Mouse (Mus musculus) heart, embryonic 10.5 days (tissue): ENCODE measurements around the gene Nup85. TPM values are rescaled to one million over a fixed set of nuclear protein-coding genes. Genes with fewer than 3 reads are reported as not detected.
A peak's percentile ranks its signal among the peaks of the same experiment; 100 is the strongest.

Source experiments
- DNase-seq: peaks from one replicate; pipeline ENCODE4 v3.0.0-alpha.2; 2017; ENCODE audit warnings: low spot score
- H3K27ac ChIP-seq: fragments of 300-500 bp; sonication (generic); 2 replicates; pipeline ENCODE4 v1.5.1; 2016; ENCODE audit warnings: mild to moderate bottlenecking
- H3K27me3 ChIP-seq: fragments of 300-500 bp; sonication (generic); 2 replicates; pipeline ENCODE4 v1.6.1; 2016; ENCODE audit warnings: mild to moderate bottlenecking; ENCODE audit not compliant: poor library complexity, insufficient read depth, severe bottlenecking
- H3K36me3 ChIP-seq: fragments of 300-500 bp; sonication (generic); 2 replicates; pipeline ENCODE4 v1.6.1; 2016; ENCODE audit warnings: mild to moderate bottlenecking, moderate library complexity
- H3K4me1 ChIP-seq: fragments of 300-500 bp; sonication (generic); 2 replicates; pipeline ENCODE4 v1.6.1; 2016; ENCODE audit warnings: mild to moderate bottlenecking
- H3K4me3 ChIP-seq: fragments of 300-500 bp; sonication (generic); 2 replicates; pipeline ENCODE4 v1.5.1; 2016; ENCODE audit warnings: mild to moderate bottlenecking, moderate library complexity
- H3K9me3 ChIP-seq: fragments of 300-500 bp; sonication (generic); 2 replicates; pipeline ENCODE4 v1.6.1; 2016; ENCODE audit warnings: mild to moderate bottlenecking, moderate library complexity
- WGBS: fragments of 180-500 bp; shearing (Covaris S2); methylation state at CpG from one replicate; pipeline ENCODE4 v1.1.7; 2016; 5-methylcytosine and 5-hydroxymethylcytosine counted together
- polyA plus RNA-seq: library from polyadenylated mRNA; unstranded; fragments of >200 nt; fragmentation: Nextera tagmentation; extraction: Ambion mirVana; gene quantifications from 2 replicates; pipeline ENCODE4 v1.2.1, GENCODE M21; 2016

Gene Nup85
- polyA plus RNA-seq, 1 experiment from 2014 or later = 208 TPM

DNA sequence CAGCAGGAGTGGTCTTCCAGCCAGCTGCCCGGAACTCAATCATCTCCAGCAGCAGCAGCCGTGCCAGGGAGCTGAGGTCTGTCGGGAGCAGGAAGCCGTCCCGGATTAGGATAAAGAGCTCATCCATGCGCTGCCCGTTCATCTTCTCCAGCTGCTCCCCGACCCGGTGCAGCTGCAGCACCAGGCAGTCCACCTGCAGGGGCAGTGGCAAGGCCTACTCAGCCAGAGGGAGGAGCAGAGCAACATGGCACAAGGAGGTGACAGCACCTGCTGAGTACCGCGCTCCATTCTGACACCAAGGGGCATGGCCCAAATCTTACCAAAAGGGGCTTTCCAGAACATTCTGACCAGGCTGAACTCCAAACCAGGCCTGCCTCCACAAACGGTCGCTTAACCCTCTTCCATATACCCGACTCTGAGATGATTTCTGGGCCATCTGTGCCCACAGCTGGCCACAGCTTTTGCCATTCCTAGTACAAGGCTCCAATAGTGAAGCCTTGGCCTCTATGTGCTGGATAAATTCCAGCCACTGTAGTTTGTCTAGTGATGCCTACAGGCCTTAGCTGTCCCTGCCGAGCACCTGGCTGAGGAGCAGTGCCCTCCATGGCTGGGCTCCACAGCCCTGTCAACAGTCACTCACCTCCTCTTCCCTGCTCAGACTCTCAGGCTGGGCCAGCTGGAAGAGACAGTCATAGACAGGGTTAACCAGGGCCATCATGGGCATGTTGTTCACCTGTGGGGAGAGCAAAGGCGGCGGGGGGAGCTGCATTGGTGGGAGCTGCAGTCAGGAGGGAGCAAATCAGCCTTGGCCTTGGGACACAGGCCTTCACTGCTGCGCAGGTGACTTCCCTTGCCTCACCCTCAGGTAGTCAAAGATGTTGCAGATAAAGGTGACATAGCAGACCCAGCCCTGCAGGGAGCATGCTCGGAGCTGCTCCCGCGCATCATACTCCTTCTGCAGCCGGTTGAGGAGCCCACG, 44.5 kb downstream of the Nup85 start:
- no peak overlapping the region for H3K4me3 ChIP-seq
- peaks cover 26% of the 10 kb centered on the region for H3K4me1 ChIP-seq
- 79% methylated on average over 23 of the region's 23 CpGs for WGBS
- no peak for DNase-seq
- peaks cover 46% of the 10 kb centered on the region for H3K36me3 ChIP-seq
- no peaks in the 10 kb centered on the region for H3K9me3 ChIP-seq
- H3K27me3 ChIP-seq = no peaks in the 10 kb centered on the region
- no peak overlapping the region for H3K27ac ChIP-seq

DNA sequence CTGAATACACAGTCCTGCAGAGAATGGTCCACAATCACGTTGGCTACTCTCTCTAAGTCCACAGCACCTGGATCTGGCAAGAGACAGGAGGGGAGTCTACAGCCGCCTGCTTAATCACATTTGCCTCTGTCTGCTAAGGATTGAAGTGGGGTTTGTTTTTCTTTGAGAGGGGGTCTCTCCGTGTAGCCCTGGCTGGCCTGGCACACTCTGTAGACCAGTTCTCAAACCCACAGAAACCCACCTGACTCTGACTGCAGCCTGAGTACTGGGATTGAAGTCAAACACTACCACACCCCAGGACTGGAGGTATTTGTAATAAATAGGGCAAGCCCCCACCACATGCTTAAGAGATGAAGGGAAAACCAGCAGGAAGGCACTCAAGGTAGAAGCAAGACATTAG, 45.3 kb downstream of the Nup85 start:
- Histone ChIP-seq H3K9me3 (no peaks in the 10 kb centered on the region), H3K4me3 (no peak overlapping the region), H3K27me3 (no peaks in the 10 kb centered on the region), H3K36me3 (peaks cover 49% of the 10 kb centered on the region), H3K4me1 (peaks cover 32% of the 10 kb centered on the region), H3K27ac (no peak overlapping the region)
- no peak for DNase-seq
- 61% methylated on average over 3 of the region's 3 CpGs for WGBS

DNA sequence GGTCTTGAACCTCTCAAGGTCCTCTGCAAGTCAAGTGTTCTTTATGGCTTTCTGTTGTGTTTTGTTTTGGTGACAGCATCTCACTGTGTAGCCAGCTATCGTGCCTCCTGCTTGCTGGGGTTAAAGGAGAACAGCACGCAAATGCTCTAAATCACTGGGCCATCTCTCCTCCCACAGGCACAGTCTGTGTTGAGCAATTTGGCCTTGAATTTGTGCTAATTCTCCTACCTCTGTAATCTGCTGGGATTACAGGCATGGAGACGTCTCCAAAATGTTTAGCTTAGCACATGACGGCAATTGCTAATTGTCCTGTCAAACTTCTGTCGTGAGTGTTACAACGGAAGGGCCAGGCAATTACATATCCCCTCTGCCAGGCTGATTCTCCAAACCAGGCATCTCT, 46.9 kb downstream of the Nup85 start:
- 74% methylated on average over 6 of the region's 6 CpGs for WGBS
- Histone ChIP-seq H3K27ac (no peak overlapping the region), H3K9me3 (no peaks in the 10 kb centered on the region), H3K27me3 (no peaks in the 10 kb centered on the region), H3K4me1 (peaks cover 29% of the 10 kb centered on the region), H3K4me3 (peak overlapping the region; percentile 76; the same call in 1 of the 2 replicates), H3K36me3 (peaks cover 55% of the 10 kb centered on the region)
- no peak for DNase-seq

DNA sequence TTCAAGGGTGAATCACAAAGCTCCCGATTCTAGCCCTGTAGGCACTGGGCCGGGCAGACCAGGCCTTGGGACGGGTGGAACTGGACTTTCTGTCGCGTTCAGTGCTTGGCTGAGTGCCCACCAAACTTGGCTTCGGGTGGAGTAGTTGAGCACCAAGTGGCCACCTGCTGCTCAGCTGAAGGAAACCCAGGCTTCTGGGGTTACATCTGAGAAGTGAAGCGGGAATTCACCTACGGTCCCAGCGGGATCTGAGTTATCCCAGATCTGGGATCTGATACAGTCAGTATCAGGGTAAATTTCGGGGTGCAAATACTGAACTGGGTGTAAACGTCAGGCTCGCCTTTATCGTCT, 47.8 kb downstream of the Nup85 start:
- 3% methylated on average over 13 of the region's 13 CpGs for WGBS
- Histone ChIP-seq H3K36me3 (peaks cover 53% of the 10 kb centered on the region), H3K27me3 (no peaks in the 10 kb centered on the region), H3K4me3 (peak overlapping the region; percentile 76), H3K9me3 (no peaks in the 10 kb centered on the region), H3K27ac (peak overlapping the region; percentile 93), H3K4me1 (peaks cover 32% of the 10 kb centered on the region)
- DNase-seq = no peak

DNA sequence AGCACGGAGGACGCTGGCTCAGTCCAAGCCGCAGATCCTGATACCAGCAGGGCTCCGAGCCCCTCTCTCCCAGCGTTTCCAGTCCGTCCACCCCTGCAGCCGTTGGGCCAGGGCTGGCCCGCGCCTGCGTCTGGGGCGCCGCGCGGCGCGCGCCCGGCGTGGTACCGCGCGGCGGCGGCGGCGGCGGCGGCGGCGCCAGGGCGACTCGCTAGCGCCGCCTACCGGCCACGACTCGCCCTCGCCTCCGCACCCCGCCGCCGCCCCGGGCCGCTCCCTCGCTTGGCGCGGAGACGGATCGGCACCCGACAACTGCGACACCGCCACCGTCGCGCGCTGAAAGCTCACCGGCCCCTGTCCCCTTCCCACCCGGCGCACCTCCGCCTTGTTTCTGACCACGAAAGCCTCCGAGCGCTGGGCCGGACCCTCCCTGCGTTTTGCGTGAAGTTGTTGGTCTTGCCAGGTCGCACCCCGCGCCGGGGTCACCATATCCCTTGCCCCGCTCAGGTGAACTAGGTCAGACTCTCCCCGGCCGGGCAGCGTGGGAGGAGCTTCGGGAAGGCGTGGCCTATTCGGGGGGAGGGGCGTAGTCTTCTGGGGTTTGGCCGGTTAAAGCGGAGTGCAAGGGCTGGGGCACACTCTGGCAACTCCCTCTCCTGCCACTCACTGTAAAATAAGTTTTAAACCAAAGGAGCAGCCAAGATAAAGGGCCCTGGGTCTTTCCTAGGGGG, 48.3 kb downstream of the Nup85 start, which contains the start of gene Mif4gd:
TSS of gene Mif4gd (minus strand) at position 560 of the 728 bp plus-strand sequence.
- H3K36me3 ChIP-seq = peaks cover 52% of the 10 kb centered on the region
- H3K27me3 ChIP-seq = no peaks in the 10 kb centered on the region
- H3K27ac ChIP-seq = peak within 1 kb of the TSS; percentile 93
- WGBS = under 1% methylated on average over 65 of the region's 80 CpGs
- peak; percentile 96 for DNase-seq
- peak within 1 kb of the TSS; percentile 76 for H3K4me3 ChIP-seq
- H3K4me1 ChIP-seq = peaks cover 37% of the 10 kb centered on the region
- H3K9me3 ChIP-seq = no peaks in the 10 kb centered on the region

DNA sequence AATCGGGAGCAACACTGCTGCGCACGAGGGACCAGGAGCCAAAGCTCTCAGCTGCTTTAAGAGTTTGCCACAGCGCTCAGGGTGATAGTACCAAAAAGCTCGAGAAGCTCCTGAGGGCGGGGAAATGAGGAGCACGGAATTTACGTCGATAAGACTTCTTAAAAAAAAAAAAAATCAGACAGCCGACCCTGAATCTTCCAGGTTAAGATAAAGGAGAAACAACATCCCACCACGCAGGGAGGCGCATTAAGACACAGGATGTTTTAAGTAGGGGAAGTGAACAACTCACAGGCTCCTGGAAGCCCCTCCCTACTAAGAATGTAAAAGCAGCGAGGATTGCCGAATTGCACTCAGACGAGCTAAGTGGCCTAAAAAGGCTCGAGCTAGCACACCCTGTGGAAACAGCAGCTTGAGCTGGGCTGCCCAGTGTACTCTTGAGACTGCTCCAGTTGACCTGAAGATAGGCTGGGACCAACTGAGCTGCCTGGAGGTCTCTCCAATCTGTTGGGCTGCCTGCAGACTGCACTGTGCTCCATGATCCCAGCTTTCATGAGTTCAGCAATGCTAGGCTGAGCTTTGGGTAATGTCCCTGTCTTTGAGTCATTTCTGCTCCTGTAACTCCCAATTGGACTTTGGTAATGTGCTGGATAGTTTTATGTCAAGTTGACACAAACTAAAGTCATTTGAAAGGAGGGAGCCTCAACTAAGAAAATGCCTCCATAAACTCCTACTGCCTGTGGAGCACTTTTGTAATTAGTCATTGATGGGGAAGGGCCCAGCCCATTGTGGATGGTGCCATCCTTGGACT, 49.1 kb downstream of the Nup85 start:
- Histone ChIP-seq H3K36me3 (peaks cover 50% of the 10 kb centered on the region), H3K9me3 (no peaks in the 10 kb centered on the region), H3K27me3 (no peaks in the 10 kb centered on the region), H3K4me1 (peaks cover 38% of the 10 kb centered on the region), H3K4me3 (peak overlapping the region; percentile 76), H3K27ac (peak overlapping the region; percentile 93)
- DNase-seq = no peak
- under 1% methylated on average over 16 of the region's 16 CpGs for WGBS

DNA sequence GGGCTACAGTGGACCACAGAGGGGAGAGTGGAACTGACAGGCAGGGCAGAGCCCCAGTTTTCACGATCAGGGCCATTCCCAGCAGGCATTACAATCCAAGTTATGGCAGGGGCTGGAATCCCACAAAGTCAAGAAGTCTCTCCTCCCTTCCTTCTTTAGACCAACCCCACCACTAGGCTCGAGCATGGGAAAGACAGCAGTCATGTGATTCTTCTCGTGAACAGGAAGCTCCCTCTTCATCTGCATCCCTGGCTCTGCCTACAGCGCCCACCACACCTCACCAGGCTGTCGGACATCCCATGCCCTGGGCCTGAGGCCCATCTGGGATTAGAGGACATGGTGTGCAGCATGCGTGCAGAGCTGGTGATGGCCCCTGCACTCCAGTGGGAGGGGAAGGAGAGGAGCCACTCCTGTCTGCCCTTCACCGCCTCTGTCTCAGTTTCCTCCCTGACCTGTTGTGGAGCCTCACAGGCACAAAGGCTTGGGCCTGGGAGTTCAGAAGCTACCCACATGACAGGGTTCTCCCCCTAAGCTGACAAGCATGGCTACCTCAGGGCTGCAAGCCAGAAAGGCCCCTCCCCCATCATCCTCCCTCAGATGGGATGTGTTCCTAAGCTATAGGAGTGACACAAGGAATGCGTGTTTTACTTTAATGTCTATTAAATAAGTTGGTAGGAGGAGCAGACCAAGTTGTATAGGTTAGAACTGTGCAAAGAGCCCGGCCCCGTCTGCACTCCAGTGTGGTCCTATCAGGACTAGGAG, 50.3 kb downstream of the Nup85 start:
- H3K27me3 ChIP-seq = no peaks in the 10 kb centered on the region
- no peak for DNase-seq
- H3K4me3 ChIP-seq = no peak overlapping the region
- H3K9me3 ChIP-seq = no peaks in the 10 kb centered on the region
- peaks cover 38% of the 10 kb centered on the region for H3K4me1 ChIP-seq
- WGBS = 82% methylated on average over 10 of the region's 10 CpGs
- no peak overlapping the region for H3K27ac ChIP-seq
- H3K36me3 ChIP-seq = peaks cover 50% of the 10 kb centered on the region

DNA sequence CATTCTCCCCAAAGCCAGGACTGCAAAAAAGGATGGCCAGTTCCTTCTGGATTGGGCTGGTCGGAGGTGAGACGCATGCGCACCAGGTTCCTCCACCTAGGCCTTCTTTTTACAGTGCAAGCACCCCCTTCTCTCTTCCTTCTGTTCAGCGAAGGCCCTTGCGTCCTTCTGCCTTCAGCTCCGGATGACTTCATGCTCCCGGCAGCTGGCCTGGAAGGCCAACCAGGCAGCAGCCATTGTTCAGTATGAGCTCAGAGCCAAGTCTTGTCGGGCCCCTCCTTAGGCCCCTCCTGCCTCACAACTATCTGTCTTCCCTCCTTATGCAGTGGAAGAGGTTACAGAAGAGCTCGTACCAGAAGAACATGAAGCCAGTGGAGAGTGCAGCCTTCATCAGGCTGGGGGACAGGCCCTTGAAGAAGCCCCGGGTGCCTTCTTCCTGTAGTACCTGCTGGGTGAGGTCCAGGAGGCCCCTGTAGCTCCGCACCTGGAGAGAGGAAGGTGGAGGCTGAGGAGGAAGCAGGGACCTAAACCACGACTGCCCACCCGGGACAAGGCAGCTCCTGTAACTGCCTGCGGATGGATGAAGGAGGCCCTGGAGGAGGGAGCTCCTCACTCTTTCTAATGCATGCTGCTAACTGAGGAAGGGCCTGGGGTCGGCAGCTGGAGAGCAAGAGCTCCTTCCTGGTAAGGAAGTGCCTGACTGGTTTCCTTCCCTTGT, 51.0 kb downstream of the Nup85 start:
- Histone ChIP-seq H3K27ac (peak overlapping the region; percentile 37; the same call in 1 of the 2 replicates), H3K9me3 (no peaks in the 10 kb centered on the region), H3K36me3 (peaks cover 53% of the 10 kb centered on the region), H3K4me1 (peaks cover 38% of the 10 kb centered on the region), H3K27me3 (no peaks in the 10 kb centered on the region), H3K4me3 (no peak overlapping the region)
- DNase-seq = no peak
- WGBS = 80% methylated on average over 15 of the region's 15 CpGs

DNA sequence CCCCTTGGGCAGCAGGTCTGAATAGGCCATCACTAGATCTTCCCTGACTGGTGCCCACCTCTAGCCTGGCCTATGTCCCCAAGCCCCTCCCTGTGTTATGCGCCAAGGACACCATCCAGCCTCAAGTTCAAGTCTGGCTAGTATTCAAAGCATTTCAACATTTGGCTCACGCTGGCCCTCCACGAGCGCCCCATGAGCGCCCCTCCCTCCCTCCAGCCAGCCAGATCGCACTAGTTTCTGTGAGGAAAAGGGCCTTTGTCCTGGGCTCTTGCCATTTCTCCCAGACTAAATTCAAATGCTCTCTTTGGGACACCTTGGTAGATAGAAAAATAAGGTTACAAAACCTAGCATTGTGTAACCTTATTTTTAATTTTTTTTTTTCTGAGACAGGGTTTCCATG, 51.6 kb downstream of the Nup85 start:
- H3K36me3 ChIP-seq = peaks cover 59% of the 10 kb centered on the region
- H3K4me1 ChIP-seq = peaks cover 38% of the 10 kb centered on the region
- no peaks in the 10 kb centered on the region for H3K9me3 ChIP-seq
- H3K27me3 ChIP-seq = no peaks in the 10 kb centered on the region
- 87% methylated on average over 6 of the region's 6 CpGs for whole genome bisulfite sequencing
- DNase-seq = no peak
- H3K27ac ChIP-seq = no peak overlapping the region
- H3K4me3 ChIP-seq = no peak overlapping the region

DNA sequence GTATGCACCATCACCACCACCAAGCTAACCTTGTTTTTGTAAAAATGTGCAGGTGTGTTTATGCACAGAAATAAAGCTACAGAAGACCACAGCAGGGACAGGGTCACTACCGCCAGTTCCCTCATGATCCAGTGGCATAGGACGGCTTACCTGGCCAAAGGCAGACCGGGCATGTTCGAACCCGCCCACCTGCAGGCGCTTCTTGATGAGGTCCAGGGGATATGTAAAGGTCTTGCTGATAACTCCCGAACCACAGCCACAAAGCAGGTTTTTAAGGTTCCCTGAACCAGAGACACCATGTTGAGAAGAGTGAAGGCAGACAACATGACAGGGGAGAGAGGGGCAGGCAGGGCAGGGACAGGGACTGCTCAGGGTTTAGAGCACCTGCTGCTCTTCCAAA, 52.1 kb downstream of the Nup85 start:
- Histone ChIP-seq H3K4me3 (no peak overlapping the region), H3K27ac (no peak overlapping the region), H3K27me3 (no peaks in the 10 kb centered on the region), H3K4me1 (peaks cover 37% of the 10 kb centered on the region), H3K9me3 (no peaks in the 10 kb centered on the region), H3K36me3 (peaks cover 64% of the 10 kb centered on the region)
- 90% methylated on average over 7 of the region's 7 CpGs for WGBS
- no peak for DNase-seq

DNA sequence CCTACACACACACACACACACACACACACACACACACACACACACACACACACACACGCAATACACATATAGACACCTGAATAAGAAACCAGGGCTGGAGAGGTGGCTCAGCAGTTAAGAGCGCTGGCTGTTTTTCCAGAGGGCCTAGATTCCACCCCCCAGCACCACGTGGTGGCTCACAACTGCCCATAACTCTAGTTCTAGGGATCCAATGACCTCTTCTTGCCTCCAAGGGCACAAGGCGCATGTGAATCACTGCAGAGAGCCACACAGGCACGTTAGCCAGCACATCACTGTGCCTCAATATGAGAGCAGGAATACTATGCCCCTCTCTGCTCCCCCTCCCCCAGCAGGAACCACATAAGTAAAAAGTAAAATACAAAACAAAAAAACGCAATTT, 52.7 kb downstream of the Nup85 start:
- Histone ChIP-seq H3K4me3 (no peak overlapping the region), H3K4me1 (peaks cover 32% of the 10 kb centered on the region), H3K9me3 (no peaks in the 10 kb centered on the region), H3K27me3 (no peaks in the 10 kb centered on the region), H3K36me3 (peaks cover 68% of the 10 kb centered on the region), H3K27ac (0 out of 2 replicates have a peak overlapping the region, but pooled peaks have one; percentile 17)
- no peak for DNase-seq
- WGBS = 82% methylated on average over 6 of the region's 6 CpGs
